Mouse (Mus musculus): ENCODE data around the gene Cadm1. TPM values are rescaled to one million over a fixed set of nuclear protein-coding genes. Genes with fewer than 3 reads are reported as not detected.

Cadm1 gene
- polyA plus RNA-seq, 2 experiments: 3.4 to 6.4 TPM

DNA sequence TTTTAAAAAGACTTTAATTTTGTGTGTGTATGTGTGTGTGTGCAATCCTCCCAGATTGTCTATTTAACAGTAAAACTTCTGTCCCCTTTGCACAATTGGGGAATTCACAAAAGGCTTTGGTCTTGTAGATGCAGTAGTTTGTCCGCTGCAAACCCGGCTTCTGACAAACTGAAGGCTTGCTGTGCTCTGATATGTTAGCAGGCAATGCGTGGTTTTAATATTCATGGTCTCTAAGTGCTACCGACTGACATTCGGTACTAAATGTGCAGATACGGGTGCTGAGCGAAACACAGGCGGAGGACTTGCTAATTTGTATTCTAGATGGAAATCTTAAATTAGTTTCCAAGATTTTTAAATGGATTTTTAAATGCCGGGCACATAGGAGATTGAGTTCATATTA, 176.4 kb downstream of the Cadm1 start:
- H3K4me2 ChIP-seq (ENCODE audit: low read depth): no peak overlapping the region
- H3K27ac ChIP-seq: no peak overlapping the region
- WGBS (ENCODE audit: insufficient replicate concordance): 72% methylated on average over 9 of the region's 9 CpGs
- H3K4me1 ChIP-seq (replicated peaks; ENCODE audit: control insufficient read depth in 2 of 2, insufficient read depth in 2 of 2, low read length in 1 of 2): no peaks in the 10 kb centered on the region
- no peaks in the 10 kb centered on the region for H3K36me3 ChIP-seq (replicated peaks; ENCODE audit: control insufficient read depth, insufficient read depth, low read depth)
- ATAC-seq (ENCODE audit: insufficient read depth) (no peak), DNase-seq (ENCODE audit: low read depth in 3 of 3, low spot score in 3 of 3) (no peak)
- H3K27me3 ChIP-seq (ENCODE audit: control insufficient read depth, insufficient read depth, low read length): no peaks in the 10 kb centered on the region
- H3K9me3 ChIP-seq (ENCODE audit: control insufficient read depth, low read length): no peaks in the 10 kb centered on the region
- no peak overlapping the region for H3K9ac ChIP-seq (replicated peaks)
- no peak overlapping the region for H3K4me3 ChIP-seq (ENCODE audit: insufficient read depth in 1 of 2, low read depth in 2 of 2, low read length in 2 of 2)
- no peak for TF ChIP-seq EP300 (IDR thresholded peaks at IDR 0.05; ENCODE audit: low read depth)
- TF ChIP-seq CTCF (IDR thresholded peaks at IDR 0.05; ENCODE audit: low read depth): no peak

DNA sequence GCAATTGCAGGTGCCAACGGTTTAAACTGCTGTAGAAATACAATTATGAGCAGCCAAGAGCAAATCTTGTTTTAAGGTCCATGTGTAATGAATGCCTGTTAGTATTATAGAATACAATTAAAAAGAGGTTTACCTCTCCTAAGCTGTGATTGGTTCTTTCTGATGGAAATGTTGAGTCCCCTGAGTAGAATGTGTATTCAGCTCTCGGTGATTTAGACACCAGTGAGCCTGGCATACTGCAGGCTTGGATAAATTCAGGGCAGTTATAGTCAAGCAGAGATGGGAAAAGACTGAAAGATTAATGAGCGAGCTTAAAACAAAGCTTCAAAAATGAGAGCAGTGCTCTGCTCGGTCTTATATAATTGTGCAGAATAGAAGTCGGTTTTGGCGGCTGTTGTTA, 177.4 kb downstream of the Cadm1 start:
- DNase-seq (ENCODE audit: low read depth in 3 of 3, low spot score in 3 of 3): no peak
- no peak overlapping the region for H3K9ac ChIP-seq (replicated peaks)
- no peak overlapping the region for H3K4me2 ChIP-seq (ENCODE audit: low read depth)
- H3K9me3 ChIP-seq (ENCODE audit: control insufficient read depth, low read length): no peaks in the 10 kb centered on the region
- H3K4me3 ChIP-seq (ENCODE audit: insufficient read depth in 1 of 2, low read depth in 2 of 2, low read length in 2 of 2): no peak overlapping the region
- no peaks in the 10 kb centered on the region for H3K4me1 ChIP-seq (replicated peaks; ENCODE audit: control insufficient read depth in 2 of 2, insufficient read depth in 2 of 2, low read length in 1 of 2)
- no peaks in the 10 kb centered on the region for H3K27me3 ChIP-seq (ENCODE audit: control insufficient read depth, insufficient read depth, low read length)
- no peak overlapping the region for H3K27ac ChIP-seq
- TF ChIP-seq EP300 (IDR thresholded peaks at IDR 0.05; ENCODE audit: low read depth) (no peak), CTCF (IDR thresholded peaks at IDR 0.05; ENCODE audit: low read depth) (no peak)
- H3K36me3 ChIP-seq (replicated peaks; ENCODE audit: control insufficient read depth, insufficient read depth, low read depth): no peaks in the 10 kb centered on the region
- no peak for ATAC-seq (ENCODE audit: insufficient read depth)
- WGBS (ENCODE audit: insufficient replicate concordance): 70% methylated on average over 6 of the region's 6 CpGs

DNA sequence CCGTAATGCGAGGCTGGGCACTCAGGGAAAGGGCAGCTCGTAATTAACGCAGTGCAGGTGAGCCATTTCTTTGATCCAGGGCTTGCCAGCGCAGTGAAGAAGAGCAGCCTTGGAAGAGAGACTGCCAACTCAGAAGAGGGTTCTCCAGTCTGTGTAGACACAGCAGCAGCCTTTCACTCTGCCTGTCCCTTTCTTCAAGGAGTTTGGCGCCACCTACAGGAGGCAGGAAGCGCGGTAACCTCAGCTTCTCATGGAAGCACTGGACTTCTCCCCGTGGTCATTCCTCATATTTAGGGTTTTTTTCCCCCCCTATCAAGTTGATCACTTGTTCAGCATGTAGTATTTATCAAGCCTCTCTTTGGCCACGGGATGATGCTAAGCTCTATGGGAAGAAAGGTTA, 178.3 kb downstream of the Cadm1 start:
- no peak overlapping the region for H3K9ac ChIP-seq (replicated peaks)
- no peak overlapping the region for H3K4me2 ChIP-seq (ENCODE audit: low read depth)
- H3K36me3 ChIP-seq (replicated peaks; ENCODE audit: control insufficient read depth, insufficient read depth, low read depth): no peaks in the 10 kb centered on the region
- DNase-seq (ENCODE audit: low read depth in 3 of 3, low spot score in 3 of 3) (peak; percentile 16 to 20 (median 17)), ATAC-seq (ENCODE audit: insufficient read depth) (no peak)
- H3K4me3 ChIP-seq (ENCODE audit: insufficient read depth in 1 of 2, low read depth in 2 of 2, low read length in 2 of 2): no peak overlapping the region
- H3K27me3 ChIP-seq (ENCODE audit: control insufficient read depth, insufficient read depth, low read length): no peaks in the 10 kb centered on the region
- no peak for TF ChIP-seq EP300 (IDR thresholded peaks at IDR 0.05; ENCODE audit: low read depth)
- peak; percentile 84 for TF ChIP-seq CTCF (IDR thresholded peaks at IDR 0.05; ENCODE audit: low read depth)
- WGBS (ENCODE audit: insufficient replicate concordance): 24% methylated on average over 10 of the region's 10 CpGs
- no peak overlapping the region for H3K27ac ChIP-seq
- H3K4me1 ChIP-seq (replicated peaks; ENCODE audit: control insufficient read depth in 2 of 2, insufficient read depth in 2 of 2, low read length in 1 of 2): no peaks in the 10 kb centered on the region
- H3K9me3 ChIP-seq (ENCODE audit: control insufficient read depth, low read length): no peaks in the 10 kb centered on the region

DNA sequence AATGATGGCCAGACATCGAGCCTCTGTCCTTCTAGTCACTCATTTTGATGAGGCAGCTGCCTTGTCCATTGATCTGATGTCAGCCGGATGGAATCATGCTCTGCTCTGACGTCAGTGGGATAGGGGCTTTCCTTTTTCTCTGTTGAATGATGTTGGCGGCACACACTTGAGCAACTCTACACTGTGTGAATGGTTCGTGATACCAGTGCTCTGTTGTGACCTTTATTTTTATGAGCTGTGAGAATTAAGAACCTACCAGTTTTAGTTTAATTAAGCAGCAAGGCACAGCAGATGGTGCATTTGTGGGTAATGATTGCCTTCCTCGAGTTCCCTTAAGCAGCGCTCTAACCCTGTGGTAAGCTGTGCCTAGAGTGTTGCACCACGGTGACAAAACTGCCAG, 181.0 kb downstream of the Cadm1 start:
- WGBS (ENCODE audit: insufficient replicate concordance): 56% methylated on average over 8 of the region's 8 CpGs
- no peak overlapping the region for H3K27ac ChIP-seq
- H3K36me3 ChIP-seq (replicated peaks; ENCODE audit: control insufficient read depth, insufficient read depth, low read depth): no peaks in the 10 kb centered on the region
- H3K4me3 ChIP-seq (ENCODE audit: insufficient read depth in 1 of 2, low read depth in 2 of 2, low read length in 2 of 2): no peak overlapping the region
- H3K9me3 ChIP-seq (ENCODE audit: control insufficient read depth, low read length): no peaks in the 10 kb centered on the region
- TF ChIP-seq EP300 (IDR thresholded peaks at IDR 0.05; ENCODE audit: low read depth) (no peak), CTCF (IDR thresholded peaks at IDR 0.05; ENCODE audit: low read depth) (no peak)
- H3K4me2 ChIP-seq (ENCODE audit: low read depth): no peak overlapping the region
- DNase-seq (ENCODE audit: low read depth in 3 of 3, low spot score in 3 of 3): no peak
- no peaks in the 10 kb centered on the region for H3K27me3 ChIP-seq (ENCODE audit: control insufficient read depth, insufficient read depth, low read length)
- no peak for ATAC-seq (ENCODE audit: insufficient read depth)
- H3K4me1 ChIP-seq (replicated peaks; ENCODE audit: control insufficient read depth in 2 of 2, insufficient read depth in 2 of 2, low read length in 1 of 2): no peaks in the 10 kb centered on the region
- H3K9ac ChIP-seq (replicated peaks): no peak overlapping the region

DNA sequence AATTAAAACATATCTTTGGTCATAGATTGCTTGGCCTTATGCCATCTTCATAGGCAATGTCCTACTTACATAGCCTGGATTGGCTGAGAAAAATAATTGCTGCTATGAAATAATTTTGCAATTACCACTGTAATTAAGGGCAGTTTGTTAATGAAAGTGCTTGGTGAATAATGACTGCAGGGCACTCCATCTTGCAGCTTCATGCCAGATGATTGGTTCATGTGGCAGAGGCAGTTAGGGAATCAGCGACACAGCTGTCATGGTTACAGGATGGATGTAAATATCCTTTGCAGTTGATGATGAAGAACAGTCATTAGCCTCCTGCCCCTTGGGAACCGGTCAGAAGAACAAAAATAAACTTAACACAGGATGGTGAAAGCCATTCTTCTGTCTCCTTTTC, 184.6 kb downstream of the Cadm1 start:
- WGBS (ENCODE audit: insufficient replicate concordance): 64% methylated on average over 2 of the region's 2 CpGs
- ATAC-seq (ENCODE audit: insufficient read depth): no peak
- DNase-seq (ENCODE audit: low read depth in 3 of 3, low spot score in 3 of 3): no peak

More for the DNA sequence above, 184.6 kb downstream of the Cadm1 start:
- Histone ChIP-seq H3K4me1 (replicated peaks; ENCODE audit: control insufficient read depth in 2 of 2, insufficient read depth in 2 of 2, low read length in 1 of 2) (no peaks in the 10 kb centered on the region), H3K27me3 (ENCODE audit: control insufficient read depth, insufficient read depth, low read length) (no peaks in the 10 kb centered on the region), H3K36me3 (replicated peaks; ENCODE audit: control insufficient read depth, insufficient read depth, low read depth) (no peaks in the 10 kb centered on the region), H3K27ac (no peak overlapping the region), H3K9ac (replicated peaks) (no peak overlapping the region), H3K9me3 (ENCODE audit: control insufficient read depth, low read length) (no peaks in the 10 kb centered on the region), H3K4me3 (ENCODE audit: insufficient read depth in 1 of 2, low read depth in 2 of 2, low read length in 2 of 2) (no peak overlapping the region), H3K4me2 (ENCODE audit: low read depth) (no peak overlapping the region)
- no peak for TF ChIP-seq CTCF (IDR thresholded peaks at IDR 0.05; ENCODE audit: low read depth)
